Mouse (Mus musculus): ENCODE results near the gene Ctnnb1. TPM values are rescaled to one million over a fixed set of nuclear protein-coding genes. Genes with fewer than 3 reads are reported as not detected.

The Ctnnb1 gene
- 819 and 843 TPM in 2 replicates for polyA plus RNA-seq (2014; fragmentation: Nextera tagmentation; extraction: Ambion mirVana)

GRCm38 (mm10) chr9:120929081-120929480 lies at the start of gene Ctnnb1:
Gene Ctnnb1, plus strand, starts transcription at chr9:120929216.
- Histone ChIP-seq H3K4me3 (ENCODE audit: low read depth, low read length) (no peak within 1 kb of the TSS), H3K36me3 (ENCODE audit: control insufficient read depth, insufficient read depth, low read length) (no peaks in the 10 kb centered on the region), H3K27me3 (ENCODE audit: control insufficient read depth, insufficient read depth, low read length) (no peaks in the 10 kb centered on the region), H3K4me1 (ENCODE audit: control insufficient read depth, insufficient read depth, low read length) (no peaks in the 10 kb centered on the region), H3K9ac (ENCODE audit: low read length) (no peak within 1 kb of the TSS), H3K9me3 (ENCODE audit: control insufficient read depth, low read length) (no peaks in the 10 kb centered on the region), H3K27ac (ENCODE audit: low read depth, low read length) (no peak within 1 kb of the TSS), H3K4me2 (ENCODE audit: low read depth) (no peak within 1 kb of the TSS)
- DNase-seq (ENCODE audit: low spot score) (no peak), ATAC-seq (ENCODE audit: insufficient read depth, low FRiP score, low TSS enrichment) (no peak)
- WGBS, result 79% methylated on average over 11 of the region's 11 CpGs

- Histone ChIP-seq H3K9me3 (ENCODE audit: control insufficient read depth, low read length) (no peaks in the 10 kb centered on the region), H3K4me3 (ENCODE audit: low read depth, low read length) (no peak overlapping the region), H3K4me1 (ENCODE audit: control insufficient read depth, insufficient read depth, low read length) (no peaks in the 10 kb centered on the region), H3K27me3 (ENCODE audit: control insufficient read depth, insufficient read depth, low read length) (no peaks in the 10 kb centered on the region), H3K4me2 (ENCODE audit: low read depth) (no peak overlapping the region), H3K27ac (ENCODE audit: low read depth, low read length) (no peak overlapping the region), H3K36me3 (ENCODE audit: control insufficient read depth, insufficient read depth, low read length) (no peaks in the 10 kb centered on the region), H3K9ac (ENCODE audit: low read length) (no peak overlapping the region)
- ATAC-seq (ENCODE audit: insufficient read depth, low FRiP score, low TSS enrichment) (no peak), DNase-seq (ENCODE audit: low spot score) (no peak)
- 72% methylated on average over 9 of the region's 9 CpGs for WGBS
These were observed 48.7 kb upstream of the Ctnnb1 start for GRCm38 (mm10) chr9:120880286-120880685.

GRCm38 (mm10) chr9:120881121-120881520 lies 47.9 kb upstream of the Ctnnb1 start:
- Histone ChIP-seq H3K4me2 (ENCODE audit: low read depth) (no peak overlapping the region), H3K4me3 (ENCODE audit: low read depth, low read length) (no peak overlapping the region), H3K4me1 (ENCODE audit: control insufficient read depth, insufficient read depth, low read length) (no peaks in the 10 kb centered on the region), H3K36me3 (ENCODE audit: control insufficient read depth, insufficient read depth, low read length) (no peaks in the 10 kb centered on the region), H3K27me3 (ENCODE audit: control insufficient read depth, insufficient read depth, low read length) (no peaks in the 10 kb centered on the region), H3K9me3 (ENCODE audit: control insufficient read depth, low read length) (no peaks in the 10 kb centered on the region), H3K27ac (ENCODE audit: low read depth, low read length) (no peak overlapping the region), H3K9ac (ENCODE audit: low read length) (no peak overlapping the region)
- ATAC-seq (ENCODE audit: insufficient read depth, low FRiP score, low TSS enrichment) (no peak), DNase-seq (ENCODE audit: low spot score) (no peak)
- 92% methylated on average over 15 of the region's 15 CpGs for WGBS

DNA sequence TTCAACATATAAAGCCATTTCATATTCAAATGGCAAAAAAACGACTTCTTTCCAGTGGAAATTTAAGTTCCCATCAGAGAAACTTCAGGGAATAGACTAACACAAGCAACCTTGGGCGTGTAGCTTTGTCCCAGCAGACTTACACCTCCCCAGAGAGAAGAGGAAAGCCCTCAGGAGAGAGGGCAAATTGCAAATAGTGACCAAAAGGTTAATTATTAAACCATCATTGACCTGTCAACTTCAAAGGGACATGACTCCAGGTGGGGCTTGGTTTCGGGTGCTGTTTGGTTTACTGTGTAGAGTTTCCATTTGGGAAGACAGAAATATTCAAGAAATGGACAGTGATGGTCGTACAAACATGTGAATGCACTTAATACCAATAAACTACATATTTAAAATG lies 47.2 kb upstream of the Ctnnb1 start:
- DNase-seq (ENCODE audit: low spot score), result no peak
- no peak overlapping the region for H3K4me2 ChIP-seq (ENCODE audit: low read depth)
- H3K27me3 ChIP-seq (ENCODE audit: control insufficient read depth, insufficient read depth, low read length), result no peaks in the 10 kb centered on the region
- no peaks in the 10 kb centered on the region for H3K4me1 ChIP-seq (ENCODE audit: control insufficient read depth, insufficient read depth, low read length)
- H3K9ac ChIP-seq (ENCODE audit: low read length), result no peak overlapping the region
- no peaks in the 10 kb centered on the region for H3K9me3 ChIP-seq (ENCODE audit: control insufficient read depth, low read length)
- no peak overlapping the region for H3K4me3 ChIP-seq (ENCODE audit: low read depth, low read length)
- no peak overlapping the region for H3K27ac ChIP-seq (ENCODE audit: low read depth, low read length)
- no peaks in the 10 kb centered on the region for H3K36me3 ChIP-seq (ENCODE audit: control insufficient read depth, insufficient read depth, low read length)
- no peak for ATAC-seq (ENCODE audit: insufficient read depth, low FRiP score, low TSS enrichment)
- 70% methylated on average over 4 of the region's 4 CpGs for whole genome bisulfite sequencing

GRCm38 (mm10) chr9:120884726-120885125 lies 44.3 kb upstream of the Ctnnb1 start:
- Histone ChIP-seq H3K4me3 (ENCODE audit: low read depth, low read length) (no peak overlapping the region), H3K4me2 (ENCODE audit: low read depth) (no peak overlapping the region), H3K9me3 (ENCODE audit: control insufficient read depth, low read length) (no peaks in the 10 kb centered on the region), H3K4me1 (ENCODE audit: control insufficient read depth, insufficient read depth, low read length) (no peaks in the 10 kb centered on the region), H3K27me3 (ENCODE audit: control insufficient read depth, insufficient read depth, low read length) (no peaks in the 10 kb centered on the region), H3K27ac (ENCODE audit: low read depth, low read length) (no peak overlapping the region), H3K9ac (ENCODE audit: low read length) (no peak overlapping the region), H3K36me3 (ENCODE audit: control insufficient read depth, insufficient read depth, low read length) (no peaks in the 10 kb centered on the region)
- WGBS, result 60% methylated on average over 10 of the region's 10 CpGs
- DNase-seq (ENCODE audit: low spot score) (peak; percentile 38), ATAC-seq (ENCODE audit: insufficient read depth, low FRiP score, low TSS enrichment) (no peak)

GRCm38 (mm10) chr9:120887631-120888030 lies 41.4 kb upstream of the Ctnnb1 start:
- DNase-seq (ENCODE audit: low spot score) (no peak), ATAC-seq (ENCODE audit: insufficient read depth, low FRiP score, low TSS enrichment) (no peak)
- Histone ChIP-seq H3K36me3 (ENCODE audit: control insufficient read depth, insufficient read depth, low read length) (no peaks in the 10 kb centered on the region), H3K27ac (ENCODE audit: low read depth, low read length) (no peak overlapping the region), H3K4me2 (ENCODE audit: low read depth) (no peak overlapping the region), H3K4me1 (ENCODE audit: control insufficient read depth, insufficient read depth, low read length) (no peaks in the 10 kb centered on the region), H3K9me3 (ENCODE audit: control insufficient read depth, low read length) (no peaks in the 10 kb centered on the region), H3K4me3 (ENCODE audit: low read depth, low read length) (no peak overlapping the region), H3K9ac (ENCODE audit: low read length) (no peak overlapping the region), H3K27me3 (ENCODE audit: control insufficient read depth, insufficient read depth, low read length) (no peaks in the 10 kb centered on the region)
- 88% methylated on average over 2 of the region's 2 CpGs for WGBS

DNA sequence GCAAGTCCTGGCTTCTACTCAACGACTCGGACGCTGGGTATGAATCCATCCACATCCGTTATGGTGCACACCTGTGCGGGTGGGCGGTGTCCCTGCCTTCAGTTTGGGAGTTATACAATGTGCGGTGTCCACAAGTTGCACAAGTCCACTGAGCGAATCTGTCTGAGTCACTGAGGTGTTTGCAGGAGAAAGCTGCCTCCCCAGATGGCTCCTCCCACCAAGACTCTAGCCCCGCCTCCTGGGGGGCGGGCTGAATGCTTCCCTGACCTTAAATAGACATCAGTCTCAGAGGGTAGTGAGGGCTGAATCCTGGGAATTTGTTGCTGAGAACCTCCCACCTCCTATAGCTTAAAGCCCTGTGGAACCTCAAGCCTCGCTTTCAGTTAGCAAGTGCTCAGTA lies 35.6 kb upstream of the Ctnnb1 start:
- no peak overlapping the region for H3K4me3 ChIP-seq (ENCODE audit: low read depth, low read length)
- no peak overlapping the region for H3K4me2 ChIP-seq (ENCODE audit: low read depth)
- H3K9me3 ChIP-seq (ENCODE audit: control insufficient read depth, low read length), result no peaks in the 10 kb centered on the region
- ATAC-seq (ENCODE audit: insufficient read depth, low FRiP score, low TSS enrichment) (no peak), DNase-seq (ENCODE audit: low spot score) (no peak)
- no peak overlapping the region for H3K27ac ChIP-seq (ENCODE audit: low read depth, low read length)
- H3K4me1 ChIP-seq (ENCODE audit: control insufficient read depth, insufficient read depth, low read length), result no peaks in the 10 kb centered on the region
- 93% methylated on average over 11 of the region's 11 CpGs for WGBS
- H3K27me3 ChIP-seq (ENCODE audit: control insufficient read depth, insufficient read depth, low read length), result no peaks in the 10 kb centered on the region
- no peaks in the 10 kb centered on the region for H3K36me3 ChIP-seq (ENCODE audit: control insufficient read depth, insufficient read depth, low read length)
- H3K9ac ChIP-seq (ENCODE audit: low read length), result no peak overlapping the region

DNA sequence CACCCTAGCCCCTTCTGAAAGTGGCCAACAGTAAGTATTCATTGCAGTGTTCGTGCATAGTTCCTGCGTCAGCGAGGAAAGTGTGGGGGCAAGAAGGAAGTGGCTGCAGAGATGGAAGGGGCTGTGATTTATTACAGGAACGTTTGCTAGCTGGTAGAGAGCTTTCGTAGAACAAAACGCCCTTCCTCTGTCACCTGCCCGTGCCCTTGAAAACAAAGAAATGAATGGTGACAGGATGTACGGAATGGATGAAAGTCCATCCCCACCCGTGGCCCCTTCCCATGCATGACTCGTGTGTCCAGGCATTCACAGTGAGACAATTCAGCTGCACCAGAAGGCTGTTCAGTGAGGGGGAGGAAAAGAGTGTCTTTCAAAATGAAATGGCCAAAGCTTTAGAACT lies 35.0 kb upstream of the Ctnnb1 start:
- H3K27ac ChIP-seq (ENCODE audit: low read depth, low read length), result no peak overlapping the region
- H3K9ac ChIP-seq (ENCODE audit: low read length), result no peak overlapping the region
- DNase-seq (ENCODE audit: low spot score) (no peak), ATAC-seq (ENCODE audit: insufficient read depth, low FRiP score, low TSS enrichment) (no peak)
- no peak overlapping the region for H3K4me2 ChIP-seq (ENCODE audit: low read depth)
- no peak overlapping the region for H3K4me3 ChIP-seq (ENCODE audit: low read depth, low read length)
- 65% methylated on average over 10 of the region's 10 CpGs for WGBS
- H3K36me3 ChIP-seq (ENCODE audit: control insufficient read depth, insufficient read depth, low read length), result no peaks in the 10 kb centered on the region
- no peaks in the 10 kb centered on the region for H3K4me1 ChIP-seq (ENCODE audit: control insufficient read depth, insufficient read depth, low read length)
- H3K27me3 ChIP-seq (ENCODE audit: control insufficient read depth, insufficient read depth, low read length), result no peaks in the 10 kb centered on the region
- H3K9me3 ChIP-seq (ENCODE audit: control insufficient read depth, low read length), result no peaks in the 10 kb centered on the region

- ATAC-seq (ENCODE audit: insufficient read depth, low FRiP score, low TSS enrichment), result no peak
- no peaks in the 10 kb centered on the region for H3K4me1 ChIP-seq (ENCODE audit: control insufficient read depth, insufficient read depth, low read length)
- H3K27me3 ChIP-seq (ENCODE audit: control insufficient read depth, insufficient read depth, low read length), result no peaks in the 10 kb centered on the region
- WGBS, result 95% methylated on average over 9 of the region's 9 CpGs
- H3K4me2 ChIP-seq (ENCODE audit: low read depth), result no peak overlapping the region
- no peak overlapping the region for H3K27ac ChIP-seq (ENCODE audit: low read depth, low read length)
- H3K9ac ChIP-seq (ENCODE audit: low read length), result no peak overlapping the region
- H3K9me3 ChIP-seq (ENCODE audit: control insufficient read depth, low read length), result no peaks in the 10 kb centered on the region
- no peaks in the 10 kb centered on the region for H3K36me3 ChIP-seq (ENCODE audit: control insufficient read depth, insufficient read depth, low read length)
- H3K4me3 ChIP-seq (ENCODE audit: low read depth, low read length), result no peak overlapping the region
- DNase-seq (ENCODE audit: low spot score), result no peak
These were observed 34.6 kb upstream of the Ctnnb1 start for GRCm38 (mm10) chr9:120894376-120894775.
